ENCODE assay signal across 15 mouse cellular contexts in the genomic region with DNA sequence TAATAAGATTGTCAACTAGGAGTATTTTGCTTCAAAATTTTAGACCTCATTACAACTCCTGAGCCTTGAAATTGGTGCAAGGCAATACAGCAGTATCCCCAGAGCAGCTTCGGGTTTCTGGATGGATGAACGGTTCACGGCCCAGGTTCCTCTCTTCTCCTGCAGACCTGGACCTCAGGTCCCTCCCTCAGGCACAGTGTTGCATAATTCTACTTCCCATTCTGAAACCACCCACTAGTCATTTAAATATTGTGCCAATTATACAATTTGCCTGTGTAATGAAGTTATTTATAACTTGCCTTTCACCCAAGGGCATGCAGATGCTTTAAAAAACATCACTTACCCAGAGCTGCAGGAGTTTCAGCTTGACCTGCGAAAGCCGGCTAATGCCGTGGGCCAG. TPM values are rescaled to one million over a fixed set of nuclear protein-coding genes. Genes with fewer than 3 reads are reported as not detected.
"Had no signal": no experiment of that assay in that cellular context is flagged by ENCODE, and none has a peak within 500 bp of the region (broad histone marks: within the 10 kb centered on the region; RNA-seq: fewer than 3 reads in every experiment).

No protein-coding gene starts in this region.

- H3K27ac ChIP-seq: limb, embryonic 13.5 days; liver, embryonic 14.5 days; midbrain, embryonic 12.5 days had no signal

- H3K27me3 ChIP-seq: limb, embryonic 13.5 days; midbrain, embryonic 12.5 days had no signal

- H3K4me1 ChIP-seq: midbrain, embryonic 12.5 days had no signal

- H3K4me3 ChIP-seq: limb, embryonic 13.5 days; midbrain, embryonic 12.5 days had no signal

- DNase-seq: layer of hippocampus, adult 9-11 months; layer of hippocampus, postnatal 36 days; left cerebral cortex, postnatal 4 days; lung, adult 18-20 months; right cerebral cortex, postnatal 4 days; spleen, adult 18-20 months; thymus, adult 2 months; thymus, postnatal 25 days had no signal

- H3K36me3 ChIP-seq: limb, embryonic 13.5 days; midbrain, embryonic 12.5 days had no signal

- ATAC-seq: hindbrain, embryonic 16.5 days; midbrain, embryonic 16.5 days had no signal

RNA-seq across cellular contexts. Expression of gene Pgbd5, which starts 49.9 kb away (rescaled TPM):
- total RNA-seq: liver, adult 2 months; megakaryocyte-erythroid progenitor cell, adult 5-6 weeks had no signal
- polyA plus RNA-seq: liver, adult 2 months had no signal
